Mouse (Mus musculus) midbrain, embryonic 14.5 days (tissue): ENCODE measurements at regions not wholly inside any gene's neighbourhood (a gene's known extent, or its start where the extent isn't known, plus 50 kb on each side); places are given as distances from the start of the nearest gene placed in this dataset.

Experiments
- ATAC-seq: fragments of 200-750 bp; cut with Nextera tagmentation; 2 replicates; pipeline ENCODE4 v1.8.0; 2017; ENCODE audit warnings: moderate number of reproducible peaks, moderate library complexity; ENCODE audit not compliant: low FRiP score, low TSS enrichment
- DNase-seq: peaks from one replicate; pipeline ENCODE4 v3.0.0-alpha.2; 2015
- H3K27ac ChIP-seq: fragments of 300-500 bp; sonication (generic); replicated peaks from 2 replicates; pipeline ENCODE4 v1.5.1; 2014; ENCODE audit warnings: mild to moderate bottlenecking, low read depth, low read length, moderate library complexity
- H3K27me3 ChIP-seq: fragments of 300-500 bp; sonication (generic); 2 replicates; pipeline ENCODE4 v1.6.1; 2014; ENCODE audit warnings: low read length, control low read depth, mixed read lengths; ENCODE audit not compliant: control insufficient read depth, insufficient read depth
- H3K36me3 ChIP-seq: fragments of 300-500 bp; sonication (generic); 2 replicates; pipeline ENCODE4 v1.6.1; 2014; ENCODE audit warnings: low read length, control low read depth; ENCODE audit not compliant: control insufficient read depth, insufficient read depth
- H3K4me1 ChIP-seq: fragments of 300-500 bp; sonication (generic); 2 replicates; pipeline ENCODE4 v1.6.1; 2014; ENCODE audit warnings: mild to moderate bottlenecking, antibody characterized with exemption, low read length, control low read depth; ENCODE audit not compliant: control insufficient read depth, insufficient read depth
- H3K4me2 ChIP-seq: fragments of 300-500 bp; sonication (generic); 2 replicates; pipeline ENCODE4 v1.6.1; 2014; ENCODE audit warnings: mild to moderate bottlenecking, low read length, moderate library complexity
- H3K4me3 ChIP-seq: fragments of 300-500 bp; sonication (generic); replicated peaks from 2 replicates; pipeline ENCODE4 v1.5.1; 2014; ENCODE audit warnings: low read depth, low read length
- H3K9ac ChIP-seq: fragments of 300-500 bp; sonication (generic); replicated peaks from 2 replicates; pipeline ENCODE4 v1.6.1; 2014; ENCODE audit warnings: mild to moderate bottlenecking, low read length, moderate library complexity
- H3K9me3 ChIP-seq: fragments of 300-500 bp; sonication (generic); 2 replicates; pipeline ENCODE4 v1.6.1; 2016; ENCODE audit warnings: low read length, control low read depth, mixed read lengths; ENCODE audit not compliant: control insufficient read depth
- WGBS: fragments of 180-500 bp; shearing (Covaris S2); extraction: QIAGEN DNeasy Blood & Tissue Kit; methylation state at CpG from one replicate; pipeline ENCODE4 v1.1.7; 2014; 5-methylcytosine and 5-hydroxymethylcytosine counted together

DNA sequence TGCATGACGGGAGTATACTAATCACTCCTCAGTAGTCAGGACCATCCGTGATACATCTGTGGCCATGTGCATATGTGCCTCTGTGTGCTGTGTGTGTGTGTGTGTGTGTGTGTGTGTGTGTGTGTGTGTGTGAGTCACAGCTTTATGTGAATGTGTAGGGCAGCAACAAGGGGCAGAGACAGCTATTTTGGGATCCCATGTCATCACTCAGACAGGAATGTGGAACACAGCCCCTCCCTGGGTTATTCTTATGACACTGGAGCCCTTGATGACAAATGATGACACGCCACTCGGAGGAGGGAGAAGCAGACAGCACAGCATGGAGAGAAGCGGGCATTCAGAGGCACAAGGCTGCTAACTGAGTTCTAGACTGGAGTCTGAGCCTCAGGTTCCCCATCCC lies 64.4 kb upstream of the Zfp536 start:
- ATAC-seq (no peak), DNase-seq (no peak)
- Histone ChIP-seq H3K4me1 (peaks cover 12% of the 10 kb centered on the region), H3K36me3 (no peaks in the 10 kb centered on the region), H3K4me3 (no peak overlapping the region), H3K9me3 (no peaks in the 10 kb centered on the region), H3K9ac (no peak overlapping the region), H3K27me3 (no peaks in the 10 kb centered on the region), H3K27ac (no peak overlapping the region), H3K4me2 (no peak overlapping the region)
- 84% methylated on average over 5 of the region's 5 CpGs for WGBS

DNA sequence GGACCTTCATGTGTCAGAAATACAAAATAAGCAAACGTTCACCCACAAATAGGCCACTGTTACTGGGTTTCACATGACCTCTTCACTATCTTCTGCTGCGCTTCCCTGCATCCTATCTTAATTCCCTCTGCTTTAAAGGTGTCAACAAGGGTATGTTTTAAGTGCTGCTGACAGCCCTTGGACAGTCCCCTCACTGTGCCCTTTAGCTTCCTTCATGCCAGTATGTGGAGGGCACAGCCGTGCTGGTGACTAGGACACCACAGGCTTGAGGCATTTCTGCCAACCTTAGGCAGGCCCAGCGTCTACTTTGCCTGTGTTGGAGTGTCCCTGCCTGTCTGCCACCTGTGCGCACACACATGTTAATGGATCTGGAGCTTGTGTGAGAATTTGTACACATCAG lies 63.9 kb upstream of the Zfp536 start:
- Histone ChIP-seq H3K4me2 (no peak overlapping the region), H3K4me1 (peaks cover 11% of the 10 kb centered on the region), H3K36me3 (no peaks in the 10 kb centered on the region), H3K27me3 (no peaks in the 10 kb centered on the region), H3K9ac (no peak overlapping the region), H3K9me3 (no peaks in the 10 kb centered on the region), H3K4me3 (no peak overlapping the region), H3K27ac (no peak overlapping the region)
- ATAC-seq (no peak), DNase-seq (no peak)
- 88% methylated on average over 5 of the region's 5 CpGs for WGBS

DNA sequence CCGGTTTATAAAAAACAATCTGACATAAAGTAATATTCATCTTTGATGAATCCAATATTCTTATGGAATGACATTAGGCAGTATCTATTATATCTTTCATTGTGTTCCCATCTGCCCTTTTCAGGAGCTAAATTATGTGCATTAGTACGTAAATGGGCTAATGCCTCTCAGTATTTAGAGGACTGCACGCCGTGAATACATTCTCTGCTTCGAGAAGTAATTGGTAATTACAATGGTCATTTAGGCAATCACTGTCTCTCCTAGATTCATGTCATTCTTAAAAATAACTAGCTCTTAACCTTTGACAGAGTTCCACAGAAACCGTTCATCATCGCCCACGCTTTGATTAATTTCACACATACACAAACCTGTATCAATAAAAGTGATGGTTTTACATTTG lies 60.0 kb upstream of the Zfp536 start:
- H3K27ac ChIP-seq, result no peak overlapping the region
- H3K4me3 ChIP-seq, result no peak overlapping the region
- no peak overlapping the region for H3K4me2 ChIP-seq
- H3K27me3 ChIP-seq, result no peaks in the 10 kb centered on the region
- no peak for DNase-seq
- H3K9ac ChIP-seq, result no peak overlapping the region; the same call in 1 of the 2 replicates
- ATAC-seq, result no peak
- H3K9me3 ChIP-seq, result no peaks in the 10 kb centered on the region
- no peaks in the 10 kb centered on the region for H3K36me3 ChIP-seq
- peaks cover 2% of the 10 kb centered on the region; the same call in 1 of the 2 replicates for H3K4me1 ChIP-seq
- 76% methylated on average over 8 of the region's 8 CpGs for WGBS

DNA sequence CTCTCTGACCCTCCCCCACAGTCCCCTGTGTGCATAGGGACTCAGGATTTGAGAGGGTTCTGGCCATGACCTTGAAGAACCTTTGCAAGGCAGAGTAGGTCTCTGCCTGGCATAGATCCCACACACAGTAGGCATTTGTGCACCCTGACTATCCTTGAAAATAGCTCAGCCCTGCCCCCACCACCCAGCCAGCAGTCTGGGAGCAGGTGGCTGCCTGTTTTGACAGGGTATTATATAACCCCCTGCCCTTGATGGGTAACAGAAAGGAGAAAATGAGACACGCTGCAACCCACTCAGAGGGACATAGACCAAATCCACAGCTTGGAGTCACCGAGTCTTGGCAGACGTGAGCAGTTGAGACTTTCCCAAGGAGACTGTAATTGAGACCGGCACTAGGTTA lies 58.9 kb upstream of the Zfp536 start:
- no peak overlapping the region for H3K4me2 ChIP-seq
- no peak for ATAC-seq
- 49% methylated on average over 4 of the region's 4 CpGs for WGBS

DNA sequence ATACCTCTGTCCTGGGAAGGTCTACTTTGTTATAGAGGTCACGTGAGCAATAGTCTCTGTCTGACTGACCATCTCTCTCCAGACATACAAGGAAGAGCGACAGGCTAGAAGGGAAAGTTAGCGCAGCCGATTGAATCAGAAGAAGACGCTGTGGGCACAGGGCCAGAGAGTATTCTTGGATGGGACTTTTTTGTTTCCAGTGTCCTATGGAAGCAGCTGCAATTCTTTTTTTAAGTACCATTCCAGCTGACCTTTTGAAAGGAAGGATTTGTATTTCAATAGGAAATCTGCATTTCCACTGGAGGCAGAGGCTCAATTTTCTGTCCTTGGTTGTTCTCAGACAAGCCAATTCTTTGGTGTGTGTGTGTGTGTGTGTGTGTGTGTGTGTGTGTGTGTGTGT lies 52.3 kb upstream of the Zfp536 start:
- Histone ChIP-seq H3K9me3 (no peaks in the 10 kb centered on the region), H3K27me3 (no peaks in the 10 kb centered on the region), H3K36me3 (no peaks in the 10 kb centered on the region), H3K27ac (no peak overlapping the region), H3K4me2 (no peak overlapping the region), H3K9ac (no peak overlapping the region), H3K4me3 (no peak overlapping the region), H3K4me1 (no peaks in the 10 kb centered on the region)
- DNase-seq (no peak), ATAC-seq (no peak)
- 66% methylated on average over 5 of the region's 5 CpGs for WGBS

More for the DNA sequence above, 58.9 kb upstream of the Zfp536 start:
- no peak for DNase-seq
- H3K9ac ChIP-seq, result 0 out of 2 replicates have a peak overlapping the region, but pooled peaks have one; percentile 1
- H3K36me3 ChIP-seq, result no peaks in the 10 kb centered on the region
- H3K27ac ChIP-seq, result no peak overlapping the region
- H3K4me3 ChIP-seq, result no peak overlapping the region
- no peaks in the 10 kb centered on the region for H3K27me3 ChIP-seq
- H3K4me1 ChIP-seq, result peaks cover 2% of the 10 kb centered on the region; the same call in 1 of the 2 replicates
- no peaks in the 10 kb centered on the region for H3K9me3 ChIP-seq
